Mouse (Mus musculus) naive thymus-derived CD4-positive, alpha-beta T cell, adult 5 months (primary cell): ENCODE results near the gene Csf2rb. TPM values are rescaled to one million over a fixed set of nuclear protein-coding genes. Genes with fewer than 3 reads are reported as not detected.

ENCODE experiments used
- polyA plus RNA-seq: library from polyadenylated mRNA; unstranded; fragments of 100-300 nt; shearing (Covaris generic); gene quantifications from one replicate; pipeline ENCODE4 v1.2.1, GENCODE M21; 2017

The Csf2rb gene
- 0.10 TPM for polyA plus RNA-seq

DNA sequence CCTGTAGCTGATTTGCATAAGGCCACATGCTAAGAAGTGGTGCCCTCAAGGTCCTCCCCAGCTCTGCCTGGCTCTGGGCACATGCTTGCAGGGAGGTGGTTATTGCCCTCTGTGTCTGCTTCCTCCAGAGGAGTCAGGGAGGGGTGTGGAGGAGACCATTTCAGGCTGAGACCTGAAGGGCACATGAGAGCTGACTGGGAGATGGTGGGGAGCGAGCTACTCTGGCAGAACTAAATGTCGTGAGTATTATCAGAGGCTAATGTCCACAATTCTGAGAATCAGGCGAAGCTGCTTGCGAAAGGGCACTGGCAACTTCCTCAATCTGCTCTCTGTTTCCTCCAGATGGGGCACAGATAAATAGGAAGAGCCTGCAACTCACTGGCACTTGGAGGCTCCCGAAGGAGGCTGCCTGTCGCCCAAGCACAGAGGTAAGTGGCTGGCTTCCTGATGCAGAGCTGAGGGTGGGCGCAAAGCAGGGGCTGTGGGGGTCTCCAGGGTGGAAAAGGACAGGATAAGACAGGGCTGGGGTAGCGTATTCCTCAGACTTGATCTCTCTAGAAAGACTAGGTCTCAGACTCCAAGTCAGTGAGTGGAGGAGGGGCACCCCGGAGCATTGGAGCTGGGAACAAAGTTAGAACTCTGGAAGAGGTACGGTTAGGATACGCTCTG, at the start of gene Csf2rb:
TSS of gene Csf2rb (plus strand) at position 82 of the 669 bp plus-strand sequence.

DNA sequence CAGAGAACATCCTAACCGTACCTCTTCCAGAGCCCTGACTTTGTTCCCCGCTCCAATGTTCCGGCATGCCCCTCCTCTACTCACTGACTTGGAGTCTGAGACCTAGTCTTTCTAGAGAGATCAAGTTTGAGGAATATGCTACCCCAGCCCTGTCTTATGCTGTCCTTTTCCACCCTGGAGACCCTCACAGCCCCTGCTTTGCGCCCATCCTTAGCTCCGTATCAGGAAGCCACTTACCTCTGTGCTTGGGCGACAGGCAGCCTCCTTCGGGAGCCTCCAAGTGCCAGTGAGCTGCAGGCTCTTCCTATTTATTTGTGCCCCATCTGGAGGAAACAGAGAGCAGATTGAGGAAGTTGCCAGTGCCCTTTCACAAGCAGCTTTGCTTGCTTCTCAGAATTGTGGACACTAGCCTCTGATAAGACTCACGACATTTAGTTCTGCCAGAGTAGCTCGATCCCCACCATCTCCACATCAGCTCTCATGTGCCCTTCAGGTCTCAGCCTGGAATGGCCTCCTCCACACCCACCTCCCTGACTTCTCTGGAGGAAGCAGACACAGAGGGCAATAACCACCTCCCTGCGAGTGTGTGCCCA, 20.1 kb upstream of the Csf2rb start, which contains the start of gene Csf2rb2:
TSS of gene Csf2rb2 (minus strand) at position 381 of the 593 bp plus-strand sequence.

DNA sequence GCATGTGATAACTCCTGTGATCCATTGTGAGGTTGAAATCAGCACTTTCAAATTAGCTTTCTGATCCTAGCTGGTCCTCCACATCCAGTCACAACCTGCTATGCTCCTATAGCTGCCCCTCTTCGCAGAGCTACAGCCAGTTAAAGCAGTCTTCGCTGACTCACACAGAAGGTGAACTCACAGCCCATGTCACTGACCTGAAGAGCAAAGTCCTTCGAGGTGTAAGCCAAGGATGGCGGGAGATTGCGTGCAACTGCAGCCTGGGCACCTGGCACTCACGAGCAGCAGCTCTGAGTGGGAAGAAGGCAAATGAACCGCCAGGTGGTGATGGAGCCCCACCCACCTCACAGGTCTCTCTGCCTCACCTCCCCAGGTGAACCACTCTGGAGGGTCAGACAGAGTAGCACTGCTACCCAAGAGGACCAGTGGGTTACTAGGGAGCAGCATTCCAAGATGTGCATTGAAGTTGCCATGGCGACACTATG, 70.0 kb downstream of the Csf2rb start, which contains the start of gene Tex33:
TSS of gene Tex33 (minus strand) at position 435 of the 485 bp plus-strand sequence.

Other genes with a start within 250 kb of the Csf2rb start
- not detected for gene Cacng2, start 205.7 kb upstream of the Csf2rb start, polyA plus RNA-seq
- 28.3 TPM for gene Ift27, start 151.6 kb upstream of the Csf2rb start, polyA plus RNA-seq
- not detected for gene Pvalb, start 119.4 kb upstream of the Csf2rb start, polyA plus RNA-seq
- gene Ncf4, start 81.0 kb upstream of the Csf2rb start, polyA plus RNA-seq, result 66.2 TPM
- not detected for gene Csf2rb2, start 20.0 kb upstream of the Csf2rb start, polyA plus RNA-seq
- gene Tex33, start 70.2 kb downstream of the Csf2rb start, polyA plus RNA-seq, result not detected
- gene Tst, start 80.2 kb downstream of the Csf2rb start, polyA plus RNA-seq, result not detected
- 2.5 TPM for gene Mpst, start 80.7 kb downstream of the Csf2rb start, polyA plus RNA-seq
- 3.2 TPM for gene Kctd17, start 102.8 kb downstream of the Csf2rb start, polyA plus RNA-seq
- gene Tmprss6, start 142.9 kb downstream of the Csf2rb start, polyA plus RNA-seq, result not detected
- gene Il2rb, start 169.5 kb downstream of the Csf2rb start, polyA plus RNA-seq, result 42.7 TPM
- gene C1qtnf6, start 205.7 kb downstream of the Csf2rb start, polyA plus RNA-seq, result 1.7 TPM
- not detected for gene Sstr3, start 218.9 kb downstream of the Csf2rb start, polyA plus RNA-seq
- 1,303 TPM for gene Rac2, start 247.0 kb downstream of the Csf2rb start, polyA plus RNA-seq